Mouse (Mus musculus) forebrain, embryonic 10.5 days (tissue): Measurements from ENCODE around the gene Metrnl. TPM values are rescaled to one million over a fixed set of nuclear protein-coding genes. Genes with fewer than 3 reads are reported as not detected.
"Not testable (repeated sequence)": the region's sequence is repeated elsewhere in the genome, so short reads cannot be mapped to it uniquely, and the experiment has no call there.

ENCODE experiments used
- DNase-seq: peaks from one replicate; pipeline ENCODE4 v3.0.0-alpha.2; 2017; ENCODE audit warnings: low spot score; ENCODE audit errors: extremely low spot score
- H3K27ac ChIP-seq: fragments of 300-500 bp; sonication (generic); 2 replicates; pipeline ENCODE4 v1.5.1; 2016; ENCODE audit warnings: mild to moderate bottlenecking
- H3K27me3 ChIP-seq: fragments of 300-500 bp; sonication (generic); 2 replicates; pipeline ENCODE4 v1.6.1; 2016; ENCODE audit warnings: mild to moderate bottlenecking; ENCODE audit not compliant: poor library complexity, severe bottlenecking
- H3K36me3 ChIP-seq: fragments of 300-500 bp; sonication (generic); replicated peaks from 2 replicates; pipeline ENCODE4 v1.6.1; 2016; ENCODE audit warnings: mild to moderate bottlenecking, moderate library complexity
- H3K4me1 ChIP-seq: fragments of 300-500 bp; sonication (generic); 2 replicates; pipeline ENCODE4 v1.6.1; 2016
- H3K4me3 ChIP-seq: fragments of 300-500 bp; sonication (generic); 2 replicates; pipeline ENCODE4 v1.5.1; 2016; ENCODE audit warnings: mild to moderate bottlenecking, moderate library complexity
- H3K9me3 ChIP-seq: fragments of 300-500 bp; sonication (generic); 2 replicates; pipeline ENCODE4 v1.6.1; 2016; ENCODE audit warnings: mild to moderate bottlenecking, moderate library complexity
- WGBS: fragments of 180-500 bp; shearing (Covaris S2); methylation state at CpG from one replicate; pipeline ENCODE4 v1.1.7; 2016; 5-methylcytosine and 5-hydroxymethylcytosine counted together
- polyA plus RNA-seq: library from polyadenylated mRNA; unstranded; fragments of >200 nt; fragmentation: Nextera tagmentation; extraction: Ambion mirVana; gene quantifications from 2 replicates; pipeline ENCODE4 v1.2.1, GENCODE M21; 2016

Gene Metrnl
- 3.6 and 4.0 TPM in 2 replicates for polyA plus RNA-seq

- DNase-seq, result no peak
- 85% methylated on average over 5 of the region's 5 CpGs for WGBS
- Histone ChIP-seq H3K27me3 (peaks cover 63% of the 10 kb centered on the region), H3K9me3 (no peaks in the 10 kb centered on the region), H3K4me1 (peaks cover 27% of the 10 kb centered on the region), H3K36me3 (no peaks in the 10 kb centered on the region), H3K4me3 (peak within 1 kb of the TSS; percentile 65), H3K27ac (peak within 1 kb of the TSS; percentile 65)
Measured at GRCm38 (mm10) chr11:121701244-121701643, at the start of gene Metrnl. Metrnl (plus strand) TSS chr11:121701544.

GRCm38 (mm10) chr11:121651556-121651955, 49.8 kb upstream of the Metrnl start:
- Histone ChIP-seq H3K9me3 (no peaks in the 10 kb centered on the region), H3K36me3 (0 out of 2 replicates have a peak, but pooled peaks cover 11% of the 10 kb centered on the region), H3K27me3 (no peaks in the 10 kb centered on the region), H3K27ac (no peak overlapping the region), H3K4me3 (no peak overlapping the region), H3K4me1 (no peaks in the 10 kb centered on the region; the same call in 1 of the 2 replicates)
- no peak for DNase-seq
- 92% methylated on average over 9 of the region's 9 CpGs for WGBS

- Histone ChIP-seq H3K27ac (no peak overlapping the region), H3K9me3 (no peaks in the 10 kb centered on the region), H3K4me3 (no peak overlapping the region), H3K27me3 (no peaks in the 10 kb centered on the region), H3K4me1 (no peaks in the 10 kb centered on the region; the same call in 1 of the 2 replicates), H3K36me3 (0 out of 2 replicates have a peak, but pooled peaks cover 11% of the 10 kb centered on the region)
- 92% methylated on average over 5 of the region's 5 CpGs for WGBS
- no peak for DNase-seq
Measured at GRCm38 (mm10) chr11:121651983-121652382, 49.4 kb upstream of the Metrnl start.

GRCm38 (mm10) chr11:121652547-121653305, 48.6 kb upstream of the Metrnl start:
- no peak overlapping the region for H3K4me3 ChIP-seq
- no peaks in the 10 kb centered on the region for H3K9me3 ChIP-seq
- 57% methylated on average over 10 of the region's 10 CpGs for WGBS
- no peaks in the 10 kb centered on the region for H3K27me3 ChIP-seq
- H3K4me1 ChIP-seq, result no peaks in the 10 kb centered on the region
- 0 out of 2 replicates have a peak, but pooled peaks cover 11% of the 10 kb centered on the region for H3K36me3 ChIP-seq
- peak; percentile 32 for DNase-seq
- no peak overlapping the region for H3K27ac ChIP-seq

GRCm38 (mm10) chr11:121653631-121654030, 47.7 kb upstream of the Metrnl start:
- 92% methylated on average over 4 of the region's 4 CpGs for WGBS
- no peak for DNase-seq
- Histone ChIP-seq H3K27me3 (no peaks in the 10 kb centered on the region), H3K4me3 (no peak overlapping the region), H3K4me1 (no peaks in the 10 kb centered on the region), H3K27ac (no peak overlapping the region), H3K9me3 (no peaks in the 10 kb centered on the region), H3K36me3 (0 out of 2 replicates have a peak, but pooled peaks cover 9% of the 10 kb centered on the region)

- 87% methylated on average over 9 of the region's 9 CpGs for WGBS
- H3K4me1 ChIP-seq, result no peaks in the 10 kb centered on the region
- no peak overlapping the region for H3K27ac ChIP-seq
Measured at GRCm38 (mm10) chr11:121654406-121654945, 46.9 kb upstream of the Metrnl start.

GRCm38 (mm10) chr11:121655166-121655806, 46.1 kb upstream of the Metrnl start:
- 84% methylated on average over 6 of the region's 6 CpGs for WGBS
- no peak for DNase-seq

More at GRCm38 (mm10) chr11:121654406-121654945, 46.9 kb upstream of the Metrnl start:
- DNase-seq, result no peak
- Histone ChIP-seq H3K4me3 (no peak overlapping the region), H3K9me3 (no peaks in the 10 kb centered on the region), H3K27me3 (no peaks in the 10 kb centered on the region), H3K36me3 (0 out of 2 replicates have a peak, but pooled peaks cover 6% of the 10 kb centered on the region)

GRCm38 (mm10) chr11:121655807-121656511, 45.4 kb upstream of the Metrnl start:
- no peaks in the 10 kb centered on the region for H3K4me1 ChIP-seq
- no peak overlapping the region for H3K4me3 ChIP-seq
- H3K9me3 ChIP-seq, result no peaks in the 10 kb centered on the region
- WGBS, result 84% methylated on average over 6 of the region's 6 CpGs
- no peak overlapping the region for H3K27ac ChIP-seq
- no peak for DNase-seq
- no peaks in the 10 kb centered on the region for H3K27me3 ChIP-seq
- H3K36me3 ChIP-seq, result peaks cover 11% of the 10 kb centered on the region

More at GRCm38 (mm10) chr11:121655166-121655806, 46.1 kb upstream of the Metrnl start:
- Histone ChIP-seq H3K4me3 (no peak overlapping the region), H3K27ac (no peak overlapping the region), H3K9me3 (no peaks in the 10 kb centered on the region), H3K27me3 (no peaks in the 10 kb centered on the region), H3K36me3 (peaks cover 13% of the 10 kb centered on the region), H3K4me1 (no peaks in the 10 kb centered on the region)

- Histone ChIP-seq H3K27me3 (no peaks in the 10 kb centered on the region), H3K9me3 (no peaks in the 10 kb centered on the region), H3K4me1 (no peaks in the 10 kb centered on the region), H3K27ac (no peak overlapping the region), H3K4me3 (no peak overlapping the region), H3K36me3 (peaks cover 11% of the 10 kb centered on the region)
- no peak for DNase-seq
- 64% methylated on average over 1 of the region's 1 CpGs for WGBS
Measured at GRCm38 (mm10) chr11:121658151-121658550, 43.2 kb upstream of the Metrnl start.

GRCm38 (mm10) chr11:121660604-121661003, 40.7 kb upstream of the Metrnl start:
- not testable (repeated sequence) for H3K27ac ChIP-seq, H3K27me3 ChIP-seq, DNase-seq, H3K9me3 ChIP-seq, H3K4me1 ChIP-seq, H3K4me3 ChIP-seq
- peaks cover 20% of the 10 kb centered on the region for H3K36me3 ChIP-seq
- 98% methylated on average over 2 of the region's 2 CpGs for WGBS

- no peaks in the 10 kb centered on the region for H3K9me3 ChIP-seq
- WGBS, result 89% methylated on average over 2 of the region's 2 CpGs
- DNase-seq, result no peak
- H3K4me3 ChIP-seq, result no peak overlapping the region
- H3K4me1 ChIP-seq, result no peaks in the 10 kb centered on the region
- H3K27me3 ChIP-seq, result no peaks in the 10 kb centered on the region
- no peak overlapping the region for H3K27ac ChIP-seq
- H3K36me3 ChIP-seq, result peaks cover 20% of the 10 kb centered on the region
Measured at GRCm38 (mm10) chr11:121661116-121661515, 40.2 kb upstream of the Metrnl start.

GRCm38 (mm10) chr11:121667541-121667940, 33.8 kb upstream of the Metrnl start:
- H3K27me3 ChIP-seq, result no peaks in the 10 kb centered on the region
- no peaks in the 10 kb centered on the region for H3K9me3 ChIP-seq
- DNase-seq, result no peak
- peaks cover 21% of the 10 kb centered on the region for H3K36me3 ChIP-seq
- no peak overlapping the region for H3K4me3 ChIP-seq
- WGBS, result 92% methylated on average over 4 of the region's 4 CpGs
- peaks cover 7% of the 10 kb centered on the region for H3K4me1 ChIP-seq
- H3K27ac ChIP-seq, result no peak overlapping the region
